Mouse (Mus musculus): ENCODE measurements at regions not wholly inside any gene's neighbourhood (a gene's known extent, or its start where the extent isn't known, plus 50 kb on each side); places are given as distances from the start of the nearest gene placed in this dataset.

- no peak for TF ChIP-seq CTCF (IDR thresholded peaks at IDR 0.05)
- TF ChIP-seq POLR2A (IDR thresholded peaks at IDR 0.05; ENCODE audit: insufficient read depth, low read depth, low read length): no peak
- no peak for TF ChIP-seq EP300 (IDR thresholded peaks at IDR 0.05; ENCODE audit: insufficient read depth, low read depth, low read length)
- Histone ChIP-seq H3K4me1 (ENCODE audit: control insufficient read depth, insufficient read depth, low read length) (peaks cover 3% of the 10 kb centered on the region), H3K79me2 (replicated peaks; ENCODE audit: control insufficient read depth, insufficient read depth, low read length) (no peaks in the 10 kb centered on the region), H3K36me3 (ENCODE audit: control insufficient read depth, insufficient read depth, low read length) (no peaks in the 10 kb centered on the region), H3K9ac (ENCODE audit: low read depth, low read length) (no peak overlapping the region), H3K27me3 (ENCODE audit: control insufficient read depth, insufficient read depth, low read length) (no peaks in the 10 kb centered on the region), H3K27ac (peak overlapping the region; percentile 26; the same call in 1 of the 2 replicates), H3K4me3 (no peak overlapping the region)
- 10% methylated on average over 2 of the region's 2 CpGs for WGBS
- intact Hi-C loops (cut with DNase I): no loop called here
- DNase-seq: peak in 1 of 2 experiments; percentile 57
Observed at GRCm38 (mm10) chr2:148567930-148568481, 104.4 kb upstream of the Nxt1 start.

- no peak overlapping the region for H3K4me3 ChIP-seq
- TF ChIP-seq CTCF (IDR thresholded peaks at IDR 0.05): no peak
- no peak for TF ChIP-seq POLR2A (IDR thresholded peaks at IDR 0.05; ENCODE audit: insufficient read depth, low read depth, low read length)
- intact Hi-C loops (cut with DNase I): no loop called here
- H3K36me3 ChIP-seq (ENCODE audit: control insufficient read depth, insufficient read depth, low read length): peaks cover 7% of the 10 kb centered on the region
- no peaks in the 10 kb centered on the region for H3K79me2 ChIP-seq (replicated peaks; ENCODE audit: control insufficient read depth, insufficient read depth, low read length)
- no peaks in the 10 kb centered on the region for H3K27me3 ChIP-seq (ENCODE audit: control insufficient read depth, insufficient read depth, low read length)
- no peak for DNase-seq
- 52% methylated on average over 3 of the region's 3 CpGs for WGBS
- no peak overlapping the region for H3K27ac ChIP-seq
- H3K4me1 ChIP-seq (ENCODE audit: control insufficient read depth, insufficient read depth, low read length): peaks cover 8% of the 10 kb centered on the region
- H3K9ac ChIP-seq (ENCODE audit: low read depth, low read length): no peak overlapping the region
Observed at GRCm38 (mm10) chr2:148563390-148563789, 109.0 kb upstream of the Nxt1 start.

GRCm38 (mm10) chr2:148562041-148562440 is 110.4 kb upstream of the Nxt1 start:
- H3K36me3 ChIP-seq (ENCODE audit: control insufficient read depth, insufficient read depth, low read length): peaks cover 7% of the 10 kb centered on the region
- H3K9ac ChIP-seq (ENCODE audit: low read depth, low read length): no peak overlapping the region
- 32% methylated on average over 3 of the region's 3 CpGs for WGBS
- no peak overlapping the region for H3K4me3 ChIP-seq
- no peaks in the 10 kb centered on the region for H3K27me3 ChIP-seq (ENCODE audit: control insufficient read depth, insufficient read depth, low read length)
- no peak for DNase-seq
- peaks cover 6% of the 10 kb centered on the region for H3K4me1 ChIP-seq (ENCODE audit: control insufficient read depth, insufficient read depth, low read length)
- TF ChIP-seq CTCF (IDR thresholded peaks at IDR 0.05) (no peak), EP300 (IDR thresholded peaks at IDR 0.05; ENCODE audit: insufficient read depth, low read depth, low read length) (no peak), POLR2A (IDR thresholded peaks at IDR 0.05; ENCODE audit: insufficient read depth, low read depth, low read length) (no peak)
- intact Hi-C loops (cut with DNase I): no loop called here
- no peaks in the 10 kb centered on the region for H3K79me2 ChIP-seq (replicated peaks; ENCODE audit: control insufficient read depth, insufficient read depth, low read length)
- peak overlapping the region; percentile 23 for H3K27ac ChIP-seq

GRCm38 (mm10) chr2:148560013-148560773 is 112.2 kb upstream of the Nxt1 start:
- no peak overlapping the region for H3K4me3 ChIP-seq
- WGBS: 87% methylated on average over 4 of the region's 4 CpGs
- no peaks in the 10 kb centered on the region for H3K79me2 ChIP-seq (replicated peaks; ENCODE audit: control insufficient read depth, insufficient read depth, low read length)
- TF ChIP-seq POLR2A (IDR thresholded peaks at IDR 0.05; ENCODE audit: insufficient read depth, low read depth, low read length): no peak
- no peak for TF ChIP-seq EP300 (IDR thresholded peaks at IDR 0.05; ENCODE audit: insufficient read depth, low read depth, low read length)
- TF ChIP-seq CTCF (IDR thresholded peaks at IDR 0.05): no peak
- intact Hi-C loops (cut with DNase I): no loop called here
- peaks cover 8% of the 10 kb centered on the region for H3K36me3 ChIP-seq (ENCODE audit: control insufficient read depth, insufficient read depth, low read length)
- no peak overlapping the region for H3K9ac ChIP-seq (ENCODE audit: low read depth, low read length)
- no peaks in the 10 kb centered on the region for H3K27me3 ChIP-seq (ENCODE audit: control insufficient read depth, insufficient read depth, low read length)
- peaks cover 6% of the 10 kb centered on the region for H3K4me1 ChIP-seq (ENCODE audit: control insufficient read depth, insufficient read depth, low read length)
- no peak for DNase-seq
- no peak overlapping the region for H3K27ac ChIP-seq

GRCm38 (mm10) chr2:148559376-148559775 is 113.0 kb upstream of the Nxt1 start:
- Histone ChIP-seq H3K4me3 (no peak overlapping the region), H3K9ac (ENCODE audit: low read depth, low read length) (no peak overlapping the region), H3K36me3 (ENCODE audit: control insufficient read depth, insufficient read depth, low read length) (peaks cover 13% of the 10 kb centered on the region), H3K4me1 (ENCODE audit: control insufficient read depth, insufficient read depth, low read length) (peaks cover 9% of the 10 kb centered on the region), H3K27me3 (ENCODE audit: control insufficient read depth, insufficient read depth, low read length) (no peaks in the 10 kb centered on the region), H3K79me2 (replicated peaks; ENCODE audit: control insufficient read depth, insufficient read depth, low read length) (no peaks in the 10 kb centered on the region), H3K27ac (no peak overlapping the region)
- intact Hi-C loops (cut with DNase I): no loop called here
- no peak for DNase-seq
- WGBS: 74% methylated on average over 4 of the region's 4 CpGs
- no peak for TF ChIP-seq POLR2A (IDR thresholded peaks at IDR 0.05; ENCODE audit: insufficient read depth, low read depth, low read length)
- no peak for TF ChIP-seq EP300 (IDR thresholded peaks at IDR 0.05; ENCODE audit: insufficient read depth, low read depth, low read length)
- TF ChIP-seq CTCF (IDR thresholded peaks at IDR 0.05): no peak

GRCm38 (mm10) chr2:148558365-148558764 is 114.0 kb upstream of the Nxt1 start:
- H3K4me1 ChIP-seq (ENCODE audit: control insufficient read depth, insufficient read depth, low read length): peaks cover 9% of the 10 kb centered on the region
- no peaks in the 10 kb centered on the region for H3K79me2 ChIP-seq (replicated peaks; ENCODE audit: control insufficient read depth, insufficient read depth, low read length)
- DNase-seq: no peak
- H3K4me3 ChIP-seq: no peak overlapping the region
- intact Hi-C loops (cut with DNase I): no loop called here
- H3K27me3 ChIP-seq (ENCODE audit: control insufficient read depth, insufficient read depth, low read length): no peaks in the 10 kb centered on the region
- no peak overlapping the region for H3K9ac ChIP-seq (ENCODE audit: low read depth, low read length)
- TF ChIP-seq CTCF (IDR thresholded peaks at IDR 0.05): peak; percentile 57
- TF ChIP-seq POLR2A (IDR thresholded peaks at IDR 0.05; ENCODE audit: insufficient read depth, low read depth, low read length): no peak
- no peak overlapping the region for H3K27ac ChIP-seq
- peaks cover 14% of the 10 kb centered on the region for H3K36me3 ChIP-seq (ENCODE audit: control insufficient read depth, insufficient read depth, low read length)

All from heart, adult 2 months (tissue).